Mouse (Mus musculus): ENCODE results near the gene Jmjd4.

The Jmjd4 gene

DNA sequence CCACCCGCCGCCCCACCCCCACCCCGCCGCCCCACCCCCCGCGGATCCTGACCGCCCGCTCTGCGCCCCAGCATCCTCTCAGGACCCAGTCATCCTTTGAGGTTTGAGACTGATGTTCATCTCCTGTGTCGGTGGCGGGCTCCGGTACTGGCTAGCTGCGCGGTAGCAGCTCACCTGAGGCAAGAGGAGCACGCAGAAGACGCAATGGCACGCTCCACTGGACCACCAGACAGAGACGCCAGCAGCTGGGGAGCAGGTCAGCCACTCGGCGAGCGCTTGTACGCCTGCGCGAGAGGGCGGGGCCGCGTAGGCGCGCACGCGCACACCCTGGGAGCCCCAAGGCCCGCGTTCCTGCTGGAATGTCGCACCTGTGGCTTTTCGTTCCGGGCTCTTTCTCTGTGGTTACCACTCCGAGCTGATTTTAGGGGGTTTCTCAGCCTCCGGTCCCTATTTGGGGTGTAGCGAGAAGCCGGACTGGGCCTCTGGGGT, at the start of gene Jmjd4:
Gene Jmjd4 (plus strand): TSS at position 305 of the 489 bp plus-strand sequence.
- in situ Hi-C loops (cut with MboI, MseI): no loop called here

- in situ Hi-C loops (cut with MboI, MseI): no loop called here
Measured at GRCm38 (mm10) chr11:59400876-59401275, 49.0 kb upstream of the Jmjd4 start.

DNA sequence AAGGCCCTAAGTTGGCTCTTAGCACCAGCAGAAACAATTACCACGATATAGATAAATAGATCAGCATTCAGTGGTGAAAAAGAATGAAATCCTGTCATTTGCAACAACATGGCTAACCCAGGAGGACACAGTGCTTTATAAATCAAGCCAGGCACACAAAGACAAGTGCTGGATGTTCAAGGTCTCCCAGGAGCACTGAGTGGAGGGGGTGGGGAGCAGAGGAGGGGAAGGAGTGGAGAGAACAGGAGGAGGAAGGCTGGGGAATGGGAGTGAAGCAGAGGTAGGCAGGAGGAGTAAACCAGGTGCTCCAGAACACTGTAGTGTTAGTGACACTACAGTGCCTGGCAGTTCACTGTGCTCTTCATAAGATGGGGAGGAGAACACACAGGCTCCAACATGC, 44.1 kb upstream of the Jmjd4 start:
- in situ Hi-C loops (cut with MboI, MseI): no loop called here

- in situ Hi-C loops (cut with MboI, MseI): no loop called here
Measured at GRCm38 (mm10) chr11:59410851-59411250, 39.0 kb upstream of the Jmjd4 start.

GRCm38 (mm10) chr11:59412058-59412457, 37.8 kb upstream of the Jmjd4 start:
- in situ Hi-C loops (cut with MboI, MseI): no loop called here

DNA sequence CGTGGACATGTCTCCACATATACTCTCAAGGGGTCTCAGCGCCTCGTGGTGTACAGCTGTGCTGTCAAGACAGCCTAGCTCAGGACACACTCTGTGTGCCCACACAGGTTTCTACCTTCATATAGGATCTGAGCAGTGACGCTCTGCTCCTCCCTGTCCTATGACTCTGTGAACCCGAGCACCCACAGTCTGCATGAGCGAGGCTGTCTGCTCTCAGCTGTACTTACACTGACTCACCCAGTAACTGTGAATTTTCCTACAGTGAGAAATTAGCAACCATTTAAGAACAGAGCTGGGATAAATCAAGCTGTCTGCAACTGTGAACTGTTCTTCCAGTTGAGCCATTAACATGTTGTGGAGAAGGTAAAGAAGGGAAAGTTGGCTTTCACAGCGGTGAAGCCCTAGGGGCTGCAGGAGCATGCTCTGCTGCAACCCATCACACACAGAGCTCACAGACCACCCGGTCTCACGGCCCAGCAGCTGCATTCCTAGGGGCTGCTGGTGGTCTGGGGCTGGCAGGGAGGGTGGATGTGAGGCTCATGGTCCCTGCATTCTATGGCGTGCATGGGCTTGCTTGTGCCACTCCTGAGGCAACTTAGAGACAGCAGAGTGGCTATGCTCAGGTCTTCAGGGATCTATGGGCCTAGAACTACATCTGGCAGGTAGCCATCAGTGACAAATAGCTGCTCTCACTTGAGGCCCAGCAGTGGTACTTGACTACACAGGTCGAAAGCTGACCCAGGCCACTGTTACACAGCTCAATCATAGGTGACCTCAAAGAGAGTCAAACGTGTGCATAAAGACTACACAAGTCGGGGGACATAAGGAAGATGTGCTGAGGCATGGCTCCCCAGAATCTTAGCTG, 36.6 kb upstream of the Jmjd4 start:
- in situ Hi-C loops (cut with MboI, MseI): no loop called here

DNA sequence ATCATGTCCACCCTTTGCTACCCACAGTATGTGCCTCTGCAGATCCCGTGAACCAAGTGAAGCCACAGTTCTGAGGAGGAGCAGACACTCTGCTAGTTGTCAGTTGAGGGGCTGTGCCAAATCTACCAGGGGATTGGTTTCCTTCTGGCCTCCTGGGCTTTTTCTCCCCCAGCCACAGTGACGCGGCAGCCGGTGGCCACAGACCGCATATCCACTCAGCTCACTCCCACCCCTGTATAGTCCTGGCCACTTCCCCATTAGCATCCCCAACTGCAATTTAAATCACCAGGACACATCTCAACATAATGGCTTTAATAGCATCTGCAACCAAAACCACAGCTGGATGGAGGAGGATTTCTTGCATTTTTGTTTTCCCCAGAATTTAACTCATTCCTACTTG, 31.1 kb upstream of the Jmjd4 start:
- in situ Hi-C loops (cut with MboI, MseI): no loop called here

- in situ Hi-C loops (cut with MboI, MseI): no loop called here
Measured at GRCm38 (mm10) chr11:59421436-59421835, 28.4 kb upstream of the Jmjd4 start.

DNA sequence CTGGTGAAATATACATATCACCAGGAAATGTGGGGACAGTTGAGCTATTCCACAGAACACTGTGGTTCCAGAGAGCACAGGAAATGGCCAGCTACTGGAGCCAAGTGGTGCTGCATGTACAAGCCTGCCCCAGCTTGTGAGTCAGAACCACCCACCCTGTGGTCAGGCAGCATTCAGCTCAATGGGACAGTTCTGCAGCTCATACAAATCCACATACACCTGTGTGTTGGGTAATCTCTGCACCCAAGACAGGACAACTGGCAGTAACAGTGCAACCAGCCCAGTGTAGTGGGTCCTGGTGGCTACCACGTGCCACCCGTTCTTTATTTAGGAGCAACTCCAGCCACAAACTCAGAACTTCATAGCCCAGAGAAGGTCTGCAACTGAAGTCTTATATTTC, 27.9 kb upstream of the Jmjd4 start:
- in situ Hi-C loops (cut with MboI, MseI): no loop called here

- in situ Hi-C loops (cut with MboI, MseI): no loop called here
Measured at GRCm38 (mm10) chr11:59423010-59423588, 26.7 kb upstream of the Jmjd4 start.

DNA sequence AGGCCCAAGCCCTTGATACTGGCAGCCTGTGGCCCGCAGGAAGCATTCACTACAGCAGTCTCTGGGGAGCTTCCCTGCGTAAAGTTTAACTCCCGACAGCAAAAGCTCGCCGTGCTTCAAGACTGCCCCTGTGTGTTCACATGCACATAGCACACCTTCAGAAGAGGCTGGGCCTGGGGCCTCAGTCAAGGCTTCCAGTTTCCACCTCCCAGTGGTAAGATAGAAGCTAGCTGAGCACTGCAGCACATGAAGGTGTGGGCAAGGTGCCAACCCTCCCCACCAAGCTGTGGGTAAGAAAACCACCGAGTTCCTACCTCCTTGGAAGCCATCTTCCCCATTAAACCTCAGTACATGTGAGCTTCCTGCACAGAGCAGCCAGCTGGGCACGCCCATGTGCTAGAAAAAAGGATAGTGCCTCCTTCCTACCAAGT, 24.2 kb upstream of the Jmjd4 start:
- in situ Hi-C loops (cut with MboI, MseI): no loop called here

- in situ Hi-C loops (cut with MboI, MseI): no loop called here
Measured at GRCm38 (mm10) chr11:59428057-59428660, 21.7 kb upstream of the Jmjd4 start.

GRCm38 (mm10) chr11:59429959-59430358, 19.9 kb upstream of the Jmjd4 start:
- in situ Hi-C loops (cut with MboI, MseI): no loop called here

DNA sequence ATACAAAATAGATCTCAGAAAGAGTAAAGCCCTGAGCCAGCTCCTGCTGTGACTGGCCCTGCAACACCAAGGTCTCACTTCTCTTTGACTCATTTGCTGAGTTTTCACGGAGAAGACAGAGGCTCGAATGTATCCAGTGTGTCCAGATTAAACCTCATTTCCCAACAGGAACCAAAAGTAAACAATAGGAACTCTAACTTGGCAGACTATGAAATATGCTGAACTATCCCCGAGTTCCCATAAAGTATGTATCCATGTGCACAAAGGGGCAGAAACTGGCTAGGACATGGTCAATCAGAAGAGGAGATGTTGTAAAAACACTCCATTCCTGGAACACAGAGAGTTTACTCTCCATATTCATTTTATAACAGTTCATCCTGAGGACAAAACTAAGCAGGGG, 17.6 kb upstream of the Jmjd4 start:
- in situ Hi-C loops (cut with MboI, MseI): no loop called here

- in situ Hi-C loops (cut with MboI, MseI): no loop called here
Measured at GRCm38 (mm10) chr11:59437954-59438353, 11.9 kb upstream of the Jmjd4 start.

GRCm38 (mm10) chr11:59443102-59443501, 6.7 kb upstream of the Jmjd4 start:
- in situ Hi-C loops (cut with MboI, MseI): no loop called here

GRCm38 (mm10) chr11:59450230-59450771, 456 bp downstream of the Jmjd4 start:
- in situ Hi-C loops (cut with MboI, MseI): no loop called here

- in situ Hi-C loops (cut with MboI, MseI): no loop called here
Measured at GRCm38 (mm10) chr11:59451086-59451485, 1.2 kb downstream of the Jmjd4 start, which contains the start of gene Snap47. Snap47 (minus strand) TSS chr11:59451186.

GRCm38 (mm10) chr11:59456346-59456745, 6.5 kb downstream of the Jmjd4 start:
- in situ Hi-C loops (cut with MboI, MseI): no loop called here

- in situ Hi-C loops (cut with MboI, MseI): no loop called here
Measured at GRCm38 (mm10) chr11:59456891-59457290, 7.0 kb downstream of the Jmjd4 start.

- in situ Hi-C loops (cut with MboI, MseI): no loop called here
Measured at GRCm38 (mm10) chr11:59458973-59459372, 9.1 kb downstream of the Jmjd4 start.

DNA sequence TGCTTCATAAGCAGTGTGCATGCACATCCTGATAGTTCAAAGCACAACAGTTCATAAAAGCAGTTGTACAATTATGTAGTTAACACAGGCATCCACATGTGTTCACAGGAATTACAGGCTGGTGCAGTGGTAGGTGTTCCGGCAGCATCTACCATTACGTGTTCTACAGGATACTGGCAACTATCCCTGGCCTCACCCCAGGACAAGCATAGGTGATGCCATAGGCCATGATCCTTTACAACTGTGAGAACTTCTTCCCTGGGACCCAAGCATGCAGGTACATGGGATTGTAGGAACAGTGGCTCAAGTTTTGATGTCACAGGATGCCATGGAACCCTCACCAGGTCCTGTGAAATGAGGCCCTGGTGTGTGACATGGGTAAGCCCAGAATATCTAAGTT, 10.6 kb downstream of the Jmjd4 start:
- in situ Hi-C loops (cut with MboI, MseI): no loop called here

Measured in T-helper 17 cell (primary cell).